Mouse (Mus musculus) small intestine, adult 2 months (tissue): ENCODE data around the gene Ager.

Experiments used
- CTCF ChIP-seq: fragments of 200-500 bp; IDR thresholded peaks from 2 replicates; pipeline ENCODE4 v1.5.1; 2012; ENCODE audit warnings: low read depth, mild to moderate bottlenecking, control low read depth, inconsistent platforms, low read length, moderate library complexity, mixed read lengths; ENCODE audit not compliant: insufficient replicate concordance, insufficient read length; ENCODE audit errors: extremely low read depth
- POLR2A ChIP-seq: fragments of 200-500 bp; IDR thresholded peaks from 2 replicates; pipeline ENCODE4 v1.6.1; 2012; ENCODE audit warnings: low read depth, mild to moderate bottlenecking, control low read depth, inconsistent platforms, low read length, moderate library complexity

DNA sequence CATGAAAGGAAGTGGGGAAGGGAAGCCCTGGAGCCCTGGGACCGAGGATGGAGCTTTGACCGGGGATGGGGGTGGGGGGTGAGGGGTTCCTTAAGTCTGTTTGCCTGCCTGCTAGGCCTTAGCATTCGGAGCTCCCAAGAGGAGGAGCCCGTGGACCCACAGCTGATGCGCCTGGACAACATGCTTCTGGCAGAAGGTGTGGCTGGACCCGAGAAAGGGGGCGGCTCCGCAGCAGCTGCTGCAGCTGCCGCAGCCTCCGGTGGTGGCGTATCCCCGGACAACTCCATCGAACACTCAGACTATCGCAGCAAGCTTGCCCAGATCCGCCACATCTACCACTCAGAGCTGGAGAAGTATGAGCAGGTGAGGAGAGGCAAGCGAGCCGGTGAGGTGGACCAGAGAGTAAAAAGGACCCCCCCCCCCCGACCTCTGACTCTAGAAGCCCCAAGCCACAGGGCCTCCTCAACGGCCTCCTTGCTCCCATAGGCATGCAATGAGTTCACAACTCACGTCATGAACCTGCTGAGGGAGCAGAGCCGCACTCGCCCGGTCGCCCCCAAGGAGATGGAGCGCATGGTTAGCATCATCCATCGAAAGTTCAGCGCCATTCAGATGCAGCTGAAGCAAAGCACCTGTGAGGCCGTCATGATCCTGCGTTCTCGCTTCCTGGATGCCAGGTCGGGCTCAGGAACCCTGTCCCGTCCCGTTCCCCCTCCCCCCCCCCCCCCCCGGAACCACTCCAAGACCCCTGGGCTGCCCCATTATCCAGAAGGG, 3.7 kb upstream of the Ager start:
- no peak for TF ChIP-seq CTCF
- no peak for TF ChIP-seq POLR2A
